Mouse (Mus musculus) left cerebral cortex, postnatal 36 days (tissue): ENCODE data around the gene Unc119b. TPM values are rescaled to one million over a fixed set of nuclear protein-coding genes. Genes with fewer than 3 reads are reported as not detected.
"Not testable (repeated sequence)": the region's sequence is repeated elsewhere in the genome, so short reads cannot be mapped to it uniquely, and the experiment has no call there.

ENCODE experiments used
- DNase-seq, 2 experiments: peaks; one replicate each; pipeline ENCODE4 v3.0.0; 2021 to 2022; ENCODE audit warnings: low spot score in 2 of 2, mixed read lengths in 1 of 2
- intact Hi-C: fragments of 180-260 bp; cut with DNase I; formaldehyde crosslinking; loops from one replicate; pipeline ENCODE4 v1.15.1; 2025
- total RNA-seq, 2 experiments: library from RNA; stranded (reverse); gene quantifications; 2 replicates each; pipeline ENCODE4 v1.2.3; 2021

Gene Unc119b
- 10 to 100 TPM; 25.1 to 29.1 TPM for total RNA-seq

DNA sequence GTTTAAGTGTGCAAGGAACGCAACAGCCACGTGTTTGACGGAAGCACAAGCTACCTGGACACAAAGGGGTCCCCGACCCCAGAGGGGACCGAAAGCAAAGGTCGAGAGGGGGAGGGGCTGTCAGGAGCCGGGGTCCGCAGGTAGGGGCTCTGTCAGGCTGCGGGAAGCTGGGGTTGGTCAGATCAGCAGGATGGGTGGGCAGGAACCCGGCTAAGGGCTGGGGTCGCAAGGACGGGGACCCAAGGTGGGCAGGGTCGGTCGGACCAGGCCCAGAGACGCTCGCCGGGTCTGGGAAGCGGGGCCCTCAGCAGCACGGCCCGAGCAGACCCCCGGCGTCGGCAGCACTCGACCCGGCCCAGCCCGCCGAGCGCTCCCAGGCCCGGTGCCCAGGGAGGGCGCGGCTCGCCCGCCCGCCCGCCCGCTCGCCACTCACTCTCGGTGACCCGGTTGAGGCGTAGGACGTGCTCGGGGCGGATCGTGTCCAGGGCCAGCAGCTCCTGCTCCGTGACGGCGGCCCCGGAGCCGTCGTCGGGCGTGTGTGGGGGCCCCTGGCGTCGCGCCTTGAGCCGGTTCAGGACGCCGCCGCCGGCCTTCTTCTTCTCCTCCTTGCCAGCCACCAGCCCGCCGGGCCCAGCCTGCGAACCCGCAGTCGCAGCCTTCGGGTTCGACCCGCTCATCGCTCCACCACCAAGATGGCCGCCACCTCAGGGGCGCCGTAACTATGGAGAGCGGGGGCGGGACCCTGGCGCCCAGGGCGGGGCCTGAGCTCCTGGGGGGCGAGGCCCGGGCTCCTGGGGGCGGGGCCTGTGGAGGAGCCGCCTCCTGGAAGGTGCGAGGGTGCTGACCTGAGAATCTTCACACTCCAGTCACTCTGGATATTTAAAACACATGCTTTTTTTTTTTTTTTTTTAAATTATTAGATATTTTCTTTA lies at the start of gene Unc119b:
Gene Unc119b (minus strand): TSS at position 742 of the 932 bp plus-strand sequence.
- intact Hi-C loops = no loop called here

DNA sequence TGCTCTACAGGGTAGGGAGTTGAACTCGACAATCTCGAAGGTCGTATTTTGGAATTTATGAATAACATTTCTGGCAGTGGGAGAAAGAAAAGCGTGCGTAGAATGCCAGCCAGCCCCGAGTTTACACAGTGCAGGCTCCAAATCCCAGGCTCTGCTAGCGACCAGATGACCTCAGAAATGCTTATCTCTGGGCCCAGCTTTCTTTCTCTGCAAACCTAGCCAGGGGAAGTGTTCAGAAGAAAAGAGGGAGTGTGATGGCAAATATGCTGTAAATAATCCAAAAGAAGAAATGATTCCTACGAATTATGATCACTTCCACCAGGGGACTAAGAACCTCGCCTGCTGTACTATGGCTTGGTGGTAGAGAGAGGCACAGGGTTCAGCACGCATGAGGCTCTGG lies 48.7 kb upstream of the Unc119b start:
- intact Hi-C loops = no loop called here

More for the DNA sequence above, at the start of gene Unc119b:
- peak; percentile 85 to 86 for DNase-seq

DNA sequence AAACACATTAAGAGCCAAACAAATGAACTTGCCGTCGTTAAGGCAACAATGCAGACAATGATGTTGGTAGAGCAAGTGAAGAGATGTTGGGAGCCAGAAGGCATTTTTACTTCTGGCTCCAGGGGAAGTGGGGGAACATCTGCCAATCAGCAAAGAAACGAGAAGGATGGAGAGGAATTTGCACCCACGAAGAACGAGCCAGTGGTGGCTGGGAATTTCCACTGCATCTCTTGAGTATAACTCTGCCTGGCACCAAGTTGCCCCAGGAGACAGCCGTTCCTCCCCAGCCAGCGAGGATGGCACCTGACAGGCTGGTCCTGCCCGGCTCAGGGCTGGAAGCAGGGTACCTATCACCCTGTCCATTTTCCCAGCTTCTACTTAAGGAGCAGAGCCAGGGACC lies 48.1 kb upstream of the Unc119b start:
- intact Hi-C loops = no loop called here
- DNase-seq = no peak

More for the DNA sequence above, 48.7 kb upstream of the Unc119b start:
- DNase-seq = no peak

DNA sequence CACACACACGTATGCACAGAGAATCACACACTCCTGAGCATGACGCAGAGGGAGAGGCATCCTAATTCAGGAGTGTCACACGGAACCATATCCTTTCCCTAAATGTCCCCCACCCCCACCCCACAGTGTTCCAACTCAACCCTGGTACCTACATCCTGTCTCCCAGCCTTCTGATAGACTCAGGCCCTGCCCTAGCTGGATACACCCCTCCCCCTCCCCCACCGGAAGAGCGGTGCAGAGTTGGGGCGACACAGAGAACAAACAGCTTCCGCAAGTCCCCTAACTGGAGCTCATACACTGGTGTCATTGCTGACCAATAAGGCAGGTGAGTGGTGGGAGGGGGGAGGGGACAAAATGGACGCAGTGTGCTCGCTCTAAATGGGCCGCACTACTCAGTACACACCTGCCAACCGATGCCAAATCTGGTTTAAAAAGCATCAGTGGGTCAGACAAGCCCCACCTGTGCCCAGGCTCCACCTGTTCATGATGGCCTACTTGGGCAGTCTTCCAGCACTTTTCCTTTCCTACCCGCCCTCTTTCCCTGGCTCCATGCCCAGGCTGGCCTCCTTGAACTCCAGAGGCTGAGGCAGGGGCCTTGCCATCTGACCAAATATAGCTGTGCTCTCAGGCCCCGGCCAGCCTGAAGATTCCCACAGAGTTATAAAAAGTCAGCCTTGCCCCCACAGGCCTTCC lies 46.6 kb upstream of the Unc119b start:
- no peak for DNase-seq
- intact Hi-C loops = no loop called here

DNA sequence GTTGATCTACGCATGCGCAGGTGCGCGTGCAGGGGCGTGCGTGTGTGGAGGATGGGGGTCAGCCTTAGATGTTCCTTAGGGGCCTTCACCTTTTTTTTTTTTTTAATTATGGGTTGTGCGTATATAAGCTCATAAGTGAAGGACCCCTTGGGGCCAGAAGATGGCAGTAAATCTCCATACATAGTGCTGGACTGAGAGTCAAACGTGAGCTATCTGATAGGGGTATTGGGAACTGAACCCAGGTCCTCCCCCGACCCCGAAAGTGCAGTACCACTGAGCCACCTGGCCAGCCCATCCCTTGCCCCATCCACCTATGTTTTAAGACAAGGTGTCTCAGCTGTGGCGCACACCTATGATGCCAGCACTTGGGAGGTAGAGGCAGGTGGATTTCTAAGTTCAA lies 44.8 kb upstream of the Unc119b start:
- DNase-seq = no peak
- intact Hi-C loops = no loop called here

DNA sequence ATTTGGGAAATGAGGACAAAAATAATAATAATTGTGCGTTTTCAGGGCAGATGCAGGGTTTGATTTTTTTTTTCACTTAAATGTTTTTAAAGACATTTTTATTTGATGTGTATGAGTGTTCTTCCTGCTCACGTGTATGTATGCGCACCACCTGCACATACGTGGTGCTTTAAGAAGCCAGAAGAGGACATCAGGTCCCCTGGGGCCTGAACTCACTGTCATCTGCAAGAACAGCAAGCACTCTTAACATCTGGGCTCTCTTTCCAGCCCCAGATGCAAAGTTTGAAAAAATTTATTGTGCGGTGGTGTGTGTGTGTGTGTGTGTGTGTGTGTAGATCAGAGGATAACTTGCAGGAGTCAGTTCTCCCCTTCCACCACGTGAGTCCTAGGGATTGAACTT lies 43.1 kb upstream of the Unc119b start:
- intact Hi-C loops = no loop called here
- DNase-seq = no peak

DNA sequence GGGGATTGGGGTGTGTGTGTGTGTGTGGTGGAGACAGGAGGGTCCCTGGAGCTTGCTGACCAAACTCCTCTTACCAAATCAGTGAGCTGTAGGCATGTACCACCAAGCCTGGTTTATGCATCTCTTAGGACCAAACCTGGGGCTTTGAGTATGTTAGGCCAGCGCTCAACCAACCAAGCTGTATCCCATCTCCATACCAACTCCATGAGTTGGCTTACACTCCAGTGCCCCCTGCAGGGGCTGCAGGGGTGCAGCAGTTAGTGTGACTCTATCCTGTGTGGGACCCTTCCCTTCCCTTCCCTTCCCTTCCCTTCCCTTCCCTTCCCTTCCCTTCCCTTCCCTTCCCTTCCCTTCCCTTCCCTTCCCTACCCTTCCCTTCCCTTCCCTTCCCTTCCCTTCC lies 39.8 kb upstream of the Unc119b start:
- no peak for DNase-seq
- intact Hi-C loops = no loop called here

DNA sequence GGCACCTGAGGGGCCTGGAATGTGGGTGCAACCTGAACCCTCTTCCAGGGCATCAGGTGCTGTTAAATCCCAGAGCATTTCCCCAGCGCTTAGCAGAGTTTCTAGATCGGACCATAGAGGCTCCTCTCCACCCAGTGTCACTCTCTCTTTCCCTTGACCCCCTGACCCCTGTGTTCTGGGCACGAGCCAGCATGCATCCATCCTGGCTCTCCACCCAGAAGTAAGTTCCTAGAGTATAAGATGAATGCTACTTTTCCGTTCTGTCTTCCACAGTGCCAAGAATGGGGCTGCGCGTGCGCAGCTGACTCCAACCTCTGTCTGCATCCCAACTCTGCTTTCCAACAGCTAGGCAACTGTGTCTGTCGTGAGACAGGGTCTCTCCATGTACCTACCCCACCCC lies 35.4 kb upstream of the Unc119b start:
- DNase-seq = no peak
- intact Hi-C loops = no loop called here

DNA sequence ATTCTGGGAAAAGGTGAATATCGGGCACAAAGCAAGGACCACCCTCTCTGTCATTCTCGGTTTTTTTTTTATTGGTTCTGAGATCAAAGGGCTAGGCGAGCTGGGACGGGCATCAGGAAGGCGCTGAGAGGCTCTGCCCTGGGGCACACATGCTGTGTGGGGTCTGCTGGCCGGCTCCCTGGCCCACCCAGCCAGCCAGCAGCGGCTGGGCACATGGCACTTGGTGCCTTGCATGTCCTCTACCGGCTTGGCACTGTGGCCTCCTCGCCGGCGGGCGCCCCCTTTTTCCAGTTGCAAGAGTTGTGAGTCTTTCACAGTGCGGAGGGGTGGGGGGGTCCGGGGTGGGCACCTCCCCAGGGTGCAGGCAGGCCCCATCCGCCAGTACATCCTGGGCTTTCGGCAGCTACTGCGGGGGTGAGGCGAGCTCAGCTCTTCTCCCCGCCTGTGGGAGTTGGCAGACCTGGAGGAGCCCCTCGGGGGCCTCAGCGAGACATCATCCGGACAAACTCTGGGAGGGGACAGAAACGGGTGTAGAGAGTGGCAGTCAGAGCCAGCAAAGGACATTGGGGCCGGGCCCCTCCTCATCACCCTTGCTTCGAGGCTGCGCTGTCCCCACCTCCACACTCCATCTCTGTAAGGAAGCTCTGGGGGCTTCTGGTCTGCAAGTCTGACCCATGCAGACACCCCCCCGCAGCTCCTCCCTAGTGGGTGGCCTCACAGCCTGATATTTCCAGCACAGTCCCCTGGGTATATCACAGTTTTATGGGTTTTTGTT lies 34.1 kb upstream of the Unc119b start:
- intact Hi-C loops = no loop called here
- no peak for DNase-seq

DNA sequence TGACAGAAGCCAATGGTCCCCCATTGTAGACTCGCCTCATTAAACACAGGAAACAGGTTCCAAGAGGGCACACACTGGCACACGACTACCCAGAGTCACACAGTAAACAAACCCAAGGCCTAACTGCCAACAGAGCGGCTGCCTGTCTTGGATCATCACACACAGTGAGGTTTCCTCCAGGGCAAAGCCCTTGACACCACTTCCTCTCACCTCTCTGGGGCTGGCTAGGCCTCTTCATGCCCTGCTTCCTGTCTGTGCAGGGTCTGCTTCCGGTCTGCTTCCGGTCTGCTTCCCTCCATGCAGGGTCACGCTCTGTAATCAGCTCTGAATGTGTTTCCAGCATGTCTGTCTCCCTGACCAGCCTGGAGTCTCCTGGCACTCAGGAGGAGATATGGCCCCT lies 32.6 kb upstream of the Unc119b start:
- intact Hi-C loops = no loop called here
- DNase-seq = no peak

DNA sequence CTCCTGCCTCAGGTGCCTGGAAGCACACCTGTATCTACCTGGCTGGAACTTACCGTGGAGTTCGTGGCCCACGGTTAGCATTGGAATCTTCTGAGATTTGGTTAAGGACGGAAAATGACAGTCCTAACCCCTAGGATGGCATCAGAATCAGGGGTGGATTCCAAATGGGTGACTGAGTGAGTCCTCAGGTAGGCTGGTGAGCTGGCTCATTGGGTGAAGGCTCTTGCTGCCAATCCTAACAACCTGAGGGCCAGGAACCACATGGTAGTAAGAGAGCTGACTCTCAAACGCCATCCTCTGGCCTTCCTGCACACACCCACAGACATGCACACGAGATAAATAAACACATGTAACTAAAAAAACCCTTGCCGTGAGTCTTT lies 32.0 kb upstream of the Unc119b start:
- intact Hi-C loops = no loop called here
- no peak for DNase-seq

DNA sequence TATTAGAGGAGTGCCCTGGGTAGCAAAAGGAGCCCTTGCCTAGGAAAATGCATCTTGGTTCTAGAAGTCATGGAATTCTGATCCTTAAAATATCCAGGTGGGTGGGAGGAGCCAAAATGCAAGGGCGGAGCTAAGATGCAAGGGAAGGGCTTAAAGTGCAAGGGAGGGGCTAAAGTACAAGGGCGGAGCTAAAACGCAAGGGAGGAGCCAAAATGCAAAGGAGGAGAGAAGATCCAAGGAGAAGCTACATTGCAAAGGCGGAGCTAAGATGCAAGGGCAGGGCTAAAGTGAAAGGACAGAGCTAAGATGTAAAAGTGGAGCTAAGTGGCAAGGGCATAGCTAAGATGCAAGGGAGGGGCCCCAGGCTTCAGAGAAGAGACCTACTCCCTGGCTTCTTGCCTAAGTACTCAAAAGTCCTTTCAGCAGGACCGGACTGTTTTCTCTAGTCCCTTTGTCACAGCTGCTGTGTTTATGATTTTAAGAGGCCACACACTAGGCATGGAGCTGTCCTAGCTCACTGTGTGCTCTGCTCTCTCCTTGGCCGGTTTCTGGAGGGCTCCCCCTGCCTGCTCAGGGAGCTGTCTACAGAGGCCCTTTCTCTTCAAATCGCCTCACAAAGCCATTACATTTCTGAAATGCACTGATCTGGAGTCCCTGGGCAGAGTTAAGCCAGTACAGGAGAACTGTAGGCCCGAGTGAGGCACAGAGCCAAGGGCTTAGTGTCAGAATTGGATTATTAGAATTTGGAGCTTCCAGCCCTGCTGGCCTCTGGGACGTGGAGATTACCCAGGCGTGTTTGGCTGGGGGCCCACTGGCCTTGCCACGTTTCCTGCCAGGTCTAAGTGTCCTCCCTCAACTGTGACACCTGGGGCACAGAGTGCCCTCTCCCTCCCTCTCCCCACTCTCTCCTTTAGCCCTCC lies 31.4 kb upstream of the Unc119b start:
- no peak for DNase-seq
- intact Hi-C loops = no loop called here

DNA sequence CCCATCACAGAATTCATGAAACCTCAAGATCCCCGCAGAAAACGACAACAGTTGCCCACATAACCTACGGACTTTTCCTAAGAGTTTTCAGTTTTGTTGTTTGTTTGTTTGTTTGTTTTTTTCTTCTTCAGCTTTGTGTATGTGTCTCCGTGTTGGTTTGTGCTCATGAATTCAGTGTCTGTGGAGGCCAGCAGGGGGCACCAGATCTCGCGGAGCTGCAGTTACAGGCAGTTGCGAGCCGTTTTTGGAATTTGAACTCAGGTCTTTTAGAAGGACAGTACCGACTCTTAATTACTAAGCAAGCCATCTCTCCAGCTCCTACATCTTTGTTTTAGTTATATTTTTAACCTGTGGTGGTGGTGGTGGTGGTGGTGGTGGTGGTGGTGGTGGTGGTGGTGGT lies 30.6 kb upstream of the Unc119b start:
- intact Hi-C loops = no loop called here
- DNase-seq = no peak

DNA sequence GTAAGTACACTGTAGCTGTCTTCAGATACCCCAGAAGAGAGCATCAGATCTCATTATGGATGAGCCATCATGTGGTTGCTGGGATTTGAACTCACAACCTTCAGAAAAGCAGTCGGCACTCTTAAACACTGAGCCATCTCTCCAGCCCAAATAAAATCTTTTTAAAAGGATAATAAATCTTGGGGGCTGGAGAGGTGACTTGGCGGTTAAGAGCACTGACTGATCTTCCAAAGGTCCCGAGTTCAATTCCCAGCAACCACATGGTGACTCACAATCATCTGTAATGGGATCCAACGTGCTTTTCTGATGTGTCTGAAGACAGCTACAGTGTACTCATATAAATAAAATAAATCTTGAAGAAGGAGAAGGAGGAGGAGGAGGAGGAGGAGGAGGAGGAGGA lies 29.7 kb upstream of the Unc119b start:
- intact Hi-C loops, DNase-seq: not testable (repeated sequence)

DNA sequence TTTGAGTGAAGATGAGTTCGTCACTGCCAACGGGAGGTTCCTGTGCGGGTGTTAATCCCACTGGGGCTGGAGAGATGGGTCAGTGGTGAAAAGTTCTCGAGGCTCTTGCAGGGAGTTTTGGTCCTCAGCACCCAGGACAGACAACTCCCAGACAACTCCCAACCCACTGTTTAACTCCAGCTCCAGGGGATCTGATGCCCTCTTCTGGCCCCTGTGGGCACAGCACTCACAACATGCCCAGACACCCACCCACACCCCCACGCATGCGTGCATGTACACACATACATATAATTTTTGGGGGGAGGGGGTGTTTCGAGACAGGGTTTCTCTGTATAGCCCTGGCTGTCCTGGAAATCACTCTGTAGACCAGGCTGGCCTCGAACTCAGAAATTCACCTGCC lies 28.8 kb upstream of the Unc119b start:
- intact Hi-C loops = no loop called here
- DNase-seq = peak; percentile 48 to 49

DNA sequence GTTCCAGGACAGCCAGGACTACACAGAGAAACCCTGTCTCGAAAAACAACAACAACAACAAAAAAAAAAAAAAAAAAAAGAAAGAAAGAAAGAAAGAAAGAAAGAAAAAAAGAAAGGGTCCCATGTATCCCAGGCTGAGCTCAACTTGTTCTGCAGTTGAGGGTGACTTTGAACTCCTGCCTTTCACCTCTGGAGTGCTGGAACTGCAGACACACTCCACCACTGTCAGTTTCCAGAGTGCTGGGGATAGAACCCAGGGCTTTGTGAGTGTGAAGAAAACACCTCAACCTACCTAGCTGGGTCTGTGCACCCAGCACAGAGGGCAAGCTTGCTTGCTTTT lies 27.1 kb upstream of the Unc119b start:
- DNase-seq, intact Hi-C loops: not testable (repeated sequence)

DNA sequence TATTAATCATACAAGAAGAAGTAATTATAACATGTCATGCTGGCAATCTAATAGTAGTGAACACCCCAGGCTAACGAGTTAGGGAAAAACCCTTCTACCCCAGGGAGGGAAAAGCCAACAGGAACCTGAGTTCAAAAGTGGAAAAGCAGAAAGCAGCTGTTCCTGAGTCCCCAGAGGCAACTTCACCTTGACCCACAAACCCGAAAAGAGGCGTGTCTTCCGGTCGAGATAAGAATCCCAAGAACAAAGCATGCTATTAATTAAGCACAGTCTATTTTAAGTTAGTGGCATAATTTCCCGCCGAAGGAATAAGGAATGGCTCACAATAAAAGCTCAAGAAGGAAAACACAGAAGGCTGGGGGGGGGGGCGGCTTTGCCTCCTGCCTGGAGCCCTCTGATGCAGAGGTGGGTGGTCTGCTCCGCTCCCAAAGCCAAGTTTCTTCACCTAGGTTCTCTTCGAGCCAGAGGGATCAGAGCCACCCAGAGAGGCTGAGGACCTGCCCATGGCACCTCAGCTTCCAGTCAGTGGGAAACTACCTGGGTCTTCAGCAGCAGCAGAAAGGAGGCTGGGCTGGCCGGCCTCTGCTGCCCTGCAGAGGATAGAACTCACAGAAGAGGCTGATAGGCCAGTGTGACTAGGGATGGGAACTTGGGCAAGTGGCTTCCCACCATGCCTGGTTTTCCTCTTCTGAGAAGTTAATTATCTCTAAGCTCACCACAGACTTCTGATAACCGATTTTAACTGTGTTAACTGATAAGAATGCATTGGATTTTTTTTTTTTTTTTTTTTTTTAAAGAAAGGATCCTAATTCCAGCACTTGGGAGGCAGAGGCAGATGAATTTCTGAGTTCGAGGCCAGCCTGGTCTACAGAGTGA lies 26.5 kb upstream of the Unc119b start:
- intact Hi-C loops = no loop called here

DNA sequence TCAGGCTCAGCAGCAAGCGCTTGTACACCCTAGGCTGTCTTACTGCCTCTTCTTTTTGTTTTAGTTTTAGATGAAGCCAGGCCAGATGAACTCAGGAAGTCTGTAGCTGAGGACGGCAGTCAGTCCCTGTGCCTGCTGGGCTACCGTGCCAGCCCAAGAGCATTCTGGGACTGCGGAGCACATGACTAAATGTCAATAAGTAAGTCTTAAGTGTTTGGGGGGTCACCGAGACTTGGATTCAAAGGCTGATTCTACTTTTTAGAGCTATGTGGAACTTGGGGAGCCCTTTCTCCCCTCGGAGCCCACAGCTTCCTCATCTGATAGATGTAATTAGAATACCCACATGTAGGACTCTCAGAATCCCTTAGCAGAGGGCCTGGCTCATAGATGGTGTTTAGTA lies 25.9 kb upstream of the Unc119b start:
- no peak for DNase-seq
- intact Hi-C loops = no loop called here

More for the DNA sequence above, 26.5 kb upstream of the Unc119b start:
- DNase-seq = no peak
